Mouse (Mus musculus) heart, postnatal 36 days (tissue): ENCODE measurements around the gene Rbm15b. TPM values are rescaled to one million over a fixed set of nuclear protein-coding genes. Genes with fewer than 3 reads are reported as not detected.
A peak's percentile ranks its signal among the peaks of the same experiment; 100 is the strongest.

Experiments used
- DNase-seq, 2 experiments: peaks; one replicate each; pipeline ENCODE4 v3.0.0; 2021 to 2022
- intact Hi-C: fragments of 180-260 bp; cut with DNase I; formaldehyde crosslinking; loops from one replicate; pipeline ENCODE4 v1.15.1; 2025
- total RNA-seq, 2 experiments: library from RNA; stranded (reverse); gene quantifications; 2 replicates each; pipeline ENCODE4 v1.2.3; 2021

Rbm15b gene
- total RNA-seq, 2 experiments from 2014 or later = 11.3 to 14.9 TPM

GRCm38 (mm10) chr9:106885901-106886731 lies 1.1 kb downstream of the Rbm15b start:
- intact Hi-C loops = loop anchor here (2.0 to 10.0 kb wide), 3 partner anchors 63 to 711 kb away; partner anchors contain the start of gene Wdr82
- peak; percentile 37 to 55 for DNase-seq

GRCm38 (mm10) chr9:106884996-106885900 lies 2.0 kb downstream of the Rbm15b start:
- intact Hi-C loops = loop anchor here (10.0 kb wide), 1 partner anchor 710 kb away; the partner anchor contains the start of gene Wdr82
- no peak for DNase-seq

GRCm38 (mm10) chr9:106884306-106884705 lies 2.9 kb downstream of the Rbm15b start:
- DNase-seq = no peak
- intact Hi-C loops = loop anchor here (10.0 kb wide), 1 partner anchor 710 kb away; the partner anchor contains the start of gene Wdr82

- DNase-seq = no peak
- intact Hi-C loops = loop anchor here (10.0 kb wide), 1 partner anchor 708 kb away; the partner anchor contains the start of gene Wdr82
Measured at GRCm38 (mm10) chr9:106883085-106883484, 4.1 kb downstream of the Rbm15b start.

- intact Hi-C loops = loop anchor here (10.0 kb wide), 1 partner anchor 707 kb away; the partner anchor contains the start of gene Wdr82
- DNase-seq = no peak
Measured at GRCm38 (mm10) chr9:106882176-106882575, 5.1 kb downstream of the Rbm15b start.

- intact Hi-C loops = loop anchor here (10.0 kb wide), 1 partner anchor 706 kb away; the partner anchor contains the start of gene Wdr82
- no peak for DNase-seq
Measured at GRCm38 (mm10) chr9:106881071-106881755, 6.0 kb downstream of the Rbm15b start.

GRCm38 (mm10) chr9:106879471-106879870 lies 7.8 kb downstream of the Rbm15b start:
- intact Hi-C loops = no loop called here
- no peak for DNase-seq

GRCm38 (mm10) chr9:106876666-106877065 lies 10.6 kb downstream of the Rbm15b start:
- intact Hi-C loops = no loop called here
- no peak for DNase-seq

- intact Hi-C loops = no loop called here
- no peak for DNase-seq
Measured at GRCm38 (mm10) chr9:106874216-106874615, 13.0 kb downstream of the Rbm15b start.

- DNase-seq = no peak
- intact Hi-C loops = no loop called here
Measured at GRCm38 (mm10) chr9:106858036-106858435, 29.2 kb downstream of the Rbm15b start.

- DNase-seq = no peak
- intact Hi-C loops = no loop called here
Measured at GRCm38 (mm10) chr9:106856664-106857063, 30.6 kb downstream of the Rbm15b start.

- intact Hi-C loops = no loop called here
- DNase-seq = no peak
Measured at GRCm38 (mm10) chr9:106842800-106843199, 44.4 kb downstream of the Rbm15b start.

GRCm38 (mm10) chr9:106840569-106840968 lies 46.7 kb downstream of the Rbm15b start:
- no peak for DNase-seq
- intact Hi-C loops = no loop called here

Other genes with a start within 250 kb of the Rbm15b start
- not detected for gene Grm2, start 231.3 kb downstream of the Rbm15b start, total RNA-seq
- 10 to 100 TPM; 45.8 to 48.8 TPM for gene Tex264, start 201.5 kb downstream of the Rbm15b start, total RNA-seq
- gene Rad54l2, start 98.2 kb downstream of the Rbm15b start, total RNA-seq = 10 to 100 TPM in 1 of 2 experiments, 1 to 10 TPM in 1; 9.1 to 10.2 TPM
- 10 to 100 TPM; 22.4 to 30.8 TPM for gene Dcaf1, start 65.6 kb downstream of the Rbm15b start, total RNA-seq
- 100 to 1,000 TPM in 1 of 2 experiments, 10 to 100 TPM in 1; 99.1 to 164 TPM for gene Manf, start 4.6 kb upstream of the Rbm15b start, total RNA-seq